Mouse (Mus musculus) cerebellum, adult 2 months (tissue): Measurements from ENCODE around the gene Zfhx3.

ENCODE experiments used
- CTCF ChIP-seq: fragments of 200-500 bp; IDR thresholded peaks from 2 replicates; pipeline ENCODE4 v1.5.1; 2011; ENCODE audit warnings: low read depth, mild to moderate bottlenecking, control low read depth, low read length, moderate library complexity, borderline replicate concordance; ENCODE audit not compliant: insufficient read depth
- POLR2A ChIP-seq: fragments of 200-500 bp; IDR thresholded peaks from 2 replicates; pipeline ENCODE4 v1.6.1; 2011; ENCODE audit warnings: low read length, control low read depth, borderline replicate concordance; ENCODE audit not compliant: insufficient read depth

- TF ChIP-seq CTCF = no peak
- no peak for TF ChIP-seq POLR2A
Observed at GRCm38 (mm10) chr8:108725631-108726030, 783.2 kb downstream of the Zfhx3 start.
